Mouse (Mus musculus) testis, adult 2 months (tissue): ENCODE data around the gene Rpl26.

Experiments used
- CTCF ChIP-seq: fragments of 200-500 bp; IDR thresholded peaks from 2 replicates; pipeline ENCODE4 v1.5.1; 2012; ENCODE audit warnings: low read depth, mild to moderate bottlenecking, inconsistent platforms, low read length, moderate library complexity; ENCODE audit not compliant: control insufficient read depth, insufficient read depth, insufficient replicate concordance
- POLR2A ChIP-seq: fragments of 200-500 bp; IDR thresholded peaks from 2 replicates; pipeline ENCODE4 v1.6.1; 2012; ENCODE audit warnings: low read depth, mild to moderate bottlenecking, inconsistent platforms, low read length, moderate library complexity; ENCODE audit not compliant: control insufficient read depth

- TF ChIP-seq POLR2A, result 0 out of 2 replicates have a peak, but pooled peaks have one; percentile 13
- no peak for TF ChIP-seq CTCF
These were observed 19.3 kb upstream of the Rpl26 start for GRCm38 (mm10) chr11:68882107-68882506.
